Mouse (Mus musculus): ENCODE results near the gene Nprl3. TPM values are rescaled to one million over a fixed set of nuclear protein-coding genes. Genes with fewer than 3 reads are reported as not detected.

Gene Nprl3
- polyA plus RNA-seq, 1 experiment from 2014 or later: 28.0 TPM

DNA sequence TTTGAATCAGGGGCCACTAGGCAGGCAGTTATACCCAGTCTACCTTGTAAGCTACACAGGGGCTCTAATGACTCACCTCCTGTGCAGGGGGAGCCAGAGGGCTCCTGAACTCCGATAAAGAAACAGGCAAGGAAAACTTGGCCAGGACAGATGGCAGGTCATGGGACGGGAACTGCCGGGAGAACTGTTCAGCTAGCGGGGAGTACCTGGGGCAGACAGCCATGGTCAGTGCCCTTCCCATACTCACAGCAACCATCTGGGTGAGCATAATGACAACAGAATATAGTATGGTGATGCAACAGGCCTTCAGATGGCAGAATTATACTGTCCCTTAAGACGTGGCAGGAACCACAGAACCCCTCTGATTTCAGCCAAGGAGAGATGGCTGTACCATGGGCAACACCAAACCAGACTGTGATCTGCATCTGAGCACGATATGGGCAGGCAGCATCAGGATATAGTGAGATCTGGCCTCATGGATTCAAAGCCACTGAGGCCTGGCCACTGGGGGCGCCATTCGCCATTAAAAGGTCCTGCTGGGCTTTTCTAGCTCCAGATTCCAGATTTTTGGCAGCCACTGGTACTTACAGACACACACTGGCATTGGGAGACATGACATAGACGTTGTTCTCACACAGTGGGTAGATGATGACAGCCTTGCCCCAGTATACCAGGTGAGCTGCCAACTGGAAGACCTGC lies 30.6 kb downstream of the Nprl3 start:
- peaks cover 67% of the 10 kb centered on the region for H3K36me3 ChIP-seq (ENCODE audit: control insufficient read depth, insufficient read depth, low read length)
- ATAC-seq (replicated peaks; ENCODE audit: low FRiP score, low TSS enrichment, low read depth): no peak
- H3K4me2 ChIP-seq (ENCODE audit: low read length): no peak overlapping the region
- no peaks in the 10 kb centered on the region for H3K27me3 ChIP-seq (replicated peaks; ENCODE audit: control insufficient read depth, insufficient read depth, low read length)
- no peak overlapping the region for H3K27ac ChIP-seq (ENCODE audit: low read depth)
- H3K4me3 ChIP-seq (ENCODE audit: low read depth, low read length): no peak overlapping the region
- peak; percentile 78 for DNase-seq (ENCODE audit: low spot score)
- H3K4me1 ChIP-seq (replicated peaks; ENCODE audit: control insufficient read depth, insufficient read depth, low read length): peaks cover 19% of the 10 kb centered on the region
- H3K9ac ChIP-seq (ENCODE audit: low read length): no peak overlapping the region
- WGBS: 66% methylated on average over 9 of the region's 9 CpGs
- no peaks in the 10 kb centered on the region for H3K9me3 ChIP-seq (ENCODE audit: control insufficient read depth, low read length)

GRCm38 (mm10) chr11:32236132-32236531 lies 31.4 kb downstream of the Nprl3 start:
- no peak overlapping the region for H3K4me3 ChIP-seq (ENCODE audit: low read depth, low read length)
- no peak overlapping the region for H3K4me2 ChIP-seq (ENCODE audit: low read length)
- no peaks in the 10 kb centered on the region for H3K27me3 ChIP-seq (replicated peaks; ENCODE audit: control insufficient read depth, insufficient read depth, low read length)
- H3K27ac ChIP-seq (ENCODE audit: low read depth): no peak overlapping the region; the same call in 1 of the 2 replicates
- 69% methylated on average over 2 of the region's 2 CpGs for WGBS
- peaks cover 19% of the 10 kb centered on the region for H3K4me1 ChIP-seq (replicated peaks; ENCODE audit: control insufficient read depth, insufficient read depth, low read length)
- no peak for ATAC-seq (replicated peaks; ENCODE audit: low FRiP score, low TSS enrichment, low read depth)
- no peaks in the 10 kb centered on the region for H3K9me3 ChIP-seq (ENCODE audit: control insufficient read depth, low read length)
- DNase-seq (ENCODE audit: low spot score): no peak
- H3K9ac ChIP-seq (ENCODE audit: low read length): no peak overlapping the region
- H3K36me3 ChIP-seq (ENCODE audit: control insufficient read depth, insufficient read depth, low read length): peaks cover 70% of the 10 kb centered on the region

DNA sequence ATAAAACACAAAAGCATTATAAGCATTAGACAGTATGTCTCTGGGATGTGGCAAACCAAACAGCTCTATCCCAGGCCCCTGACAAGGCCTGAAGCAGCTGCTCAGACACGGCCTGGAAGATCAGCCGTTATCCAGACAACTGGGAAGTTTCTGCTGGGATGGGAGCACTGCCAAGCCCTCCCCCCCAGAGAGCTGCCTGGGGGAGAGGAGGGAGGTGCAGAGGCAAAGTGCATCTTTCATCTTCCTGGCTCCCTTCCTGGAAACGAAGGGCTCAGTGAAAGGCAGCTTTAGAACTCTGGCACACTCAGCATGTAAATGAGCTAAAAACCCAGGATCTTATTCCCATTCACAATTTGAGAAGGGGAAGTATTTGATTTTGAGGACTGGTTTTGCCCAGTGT lies 31.9 kb downstream of the Nprl3 start:
- 35% methylated on average over 3 of the region's 3 CpGs for WGBS
- H3K27ac ChIP-seq (ENCODE audit: low read depth): peak overlapping the region; percentile 57; the same call in 1 of the 2 replicates
- DNase-seq (ENCODE audit: low spot score): peak; percentile 71

DNA sequence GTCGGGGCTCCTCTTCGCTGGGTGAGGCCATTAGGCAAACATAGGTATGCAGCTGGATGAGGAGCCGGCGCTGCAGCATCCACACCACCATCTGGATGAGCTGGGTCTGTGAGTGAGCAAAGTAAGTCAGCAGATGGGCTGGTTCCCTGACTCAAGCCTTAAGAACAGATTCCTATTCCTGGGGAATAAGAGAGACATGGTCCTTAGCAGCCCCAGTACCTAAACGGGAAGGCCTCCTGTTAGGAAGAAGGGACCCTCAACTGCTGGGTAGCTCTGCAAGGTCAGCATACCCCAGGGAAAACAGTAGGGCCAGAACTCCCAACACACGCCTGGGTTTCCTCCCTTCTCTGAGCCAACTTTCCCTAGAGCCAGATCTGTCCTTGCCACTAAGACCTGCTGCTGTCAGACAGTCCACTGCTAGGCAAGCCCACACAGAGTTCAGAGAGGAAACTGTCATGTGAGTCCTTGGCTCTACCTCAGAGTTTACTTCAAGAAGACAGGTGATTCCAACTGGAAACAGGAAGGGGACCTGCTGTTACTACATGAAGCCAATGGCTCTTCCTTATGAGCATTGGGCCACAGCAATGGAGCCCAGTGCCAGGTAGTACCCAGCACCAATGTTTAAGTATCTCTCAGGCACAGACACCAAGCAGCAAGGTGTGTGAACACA lies 32.6 kb downstream of the Nprl3 start:
- Histone ChIP-seq H3K36me3 (ENCODE audit: control insufficient read depth, insufficient read depth, low read length) (peaks cover 72% of the 10 kb centered on the region), H3K9ac (ENCODE audit: low read length) (no peak overlapping the region)

More for the DNA sequence above, 31.9 kb downstream of the Nprl3 start:
- H3K27me3 ChIP-seq (replicated peaks; ENCODE audit: control insufficient read depth, insufficient read depth, low read length): no peaks in the 10 kb centered on the region
- no peak overlapping the region for H3K4me2 ChIP-seq (ENCODE audit: low read length)
- H3K36me3 ChIP-seq (ENCODE audit: control insufficient read depth, insufficient read depth, low read length): peaks cover 70% of the 10 kb centered on the region
- peaks cover 19% of the 10 kb centered on the region for H3K4me1 ChIP-seq (replicated peaks; ENCODE audit: control insufficient read depth, insufficient read depth, low read length)
- H3K9ac ChIP-seq (ENCODE audit: low read length): no peak overlapping the region
- no peak for ATAC-seq (replicated peaks; ENCODE audit: low FRiP score, low TSS enrichment, low read depth)
- no peaks in the 10 kb centered on the region for H3K9me3 ChIP-seq (ENCODE audit: control insufficient read depth, low read length)
- no peak overlapping the region for H3K4me3 ChIP-seq (ENCODE audit: low read depth, low read length)

DNA sequence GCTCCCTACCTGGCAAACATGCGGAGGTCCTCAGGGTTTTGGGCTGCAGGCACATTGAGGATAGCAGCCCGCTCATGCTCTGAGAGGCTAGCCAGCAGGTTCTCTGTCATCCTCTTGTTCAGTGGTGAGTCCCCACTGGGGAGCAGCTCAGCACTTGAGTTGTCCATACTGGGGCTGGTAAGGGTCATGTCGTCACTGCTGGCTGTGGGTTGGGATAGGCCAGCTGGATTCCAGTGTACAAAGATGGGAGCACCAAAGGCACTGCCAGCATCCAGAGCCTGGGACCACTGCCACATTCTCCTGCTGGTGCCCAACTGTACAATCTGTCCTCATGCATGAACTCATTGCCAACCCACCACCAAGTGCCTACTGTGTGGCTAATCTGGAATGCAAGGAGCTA lies 33.6 kb downstream of the Nprl3 start:
- Histone ChIP-seq H3K9ac (ENCODE audit: low read length) (no peak overlapping the region), H3K36me3 (ENCODE audit: control insufficient read depth, insufficient read depth, low read length) (peaks cover 71% of the 10 kb centered on the region), H3K4me3 (ENCODE audit: low read depth, low read length) (no peak overlapping the region), H3K27me3 (replicated peaks; ENCODE audit: control insufficient read depth, insufficient read depth, low read length) (no peaks in the 10 kb centered on the region), H3K27ac (ENCODE audit: low read depth) (no peak overlapping the region), H3K4me2 (ENCODE audit: low read length) (no peak overlapping the region), H3K4me1 (replicated peaks; ENCODE audit: control insufficient read depth, insufficient read depth, low read length) (peaks cover 19% of the 10 kb centered on the region), H3K9me3 (ENCODE audit: control insufficient read depth, low read length) (no peaks in the 10 kb centered on the region)
- no peak for ATAC-seq (replicated peaks; ENCODE audit: low FRiP score, low TSS enrichment, low read depth)
- DNase-seq (ENCODE audit: low spot score): no peak
- 90% methylated on average over 3 of the region's 3 CpGs for WGBS

More for the DNA sequence above, 32.6 kb downstream of the Nprl3 start:
- no peak overlapping the region for H3K4me2 ChIP-seq (ENCODE audit: low read length)
- no peak for DNase-seq (ENCODE audit: low spot score)
- peak overlapping the region; percentile 57; the same call in 1 of the 2 replicates for H3K27ac ChIP-seq (ENCODE audit: low read depth)
- peaks cover 19% of the 10 kb centered on the region for H3K4me1 ChIP-seq (replicated peaks; ENCODE audit: control insufficient read depth, insufficient read depth, low read length)
- ATAC-seq (replicated peaks; ENCODE audit: low FRiP score, low TSS enrichment, low read depth): no peak
- 85% methylated on average over 6 of the region's 6 CpGs for WGBS
- no peaks in the 10 kb centered on the region for H3K27me3 ChIP-seq (replicated peaks; ENCODE audit: control insufficient read depth, insufficient read depth, low read length)
- H3K9me3 ChIP-seq (ENCODE audit: control insufficient read depth, low read length): no peaks in the 10 kb centered on the region
- H3K4me3 ChIP-seq (ENCODE audit: low read depth, low read length): no peak overlapping the region

GRCm38 (mm10) chr11:32232848-32233247 lies 34.7 kb downstream of the Nprl3 start:
- no peak overlapping the region for H3K27ac ChIP-seq (ENCODE audit: low read depth)
- H3K27me3 ChIP-seq (replicated peaks; ENCODE audit: control insufficient read depth, insufficient read depth, low read length): no peaks in the 10 kb centered on the region
- H3K9ac ChIP-seq (ENCODE audit: low read length): no peak overlapping the region
- no peaks in the 10 kb centered on the region for H3K9me3 ChIP-seq (ENCODE audit: control insufficient read depth, low read length)
- no peak overlapping the region for H3K4me2 ChIP-seq (ENCODE audit: low read length)
- DNase-seq (ENCODE audit: low spot score) (no peak), ATAC-seq (replicated peaks; ENCODE audit: low FRiP score, low TSS enrichment, low read depth) (no peak; the same call in 1 of the 2 replicates)
- peaks cover 76% of the 10 kb centered on the region for H3K36me3 ChIP-seq (ENCODE audit: control insufficient read depth, insufficient read depth, low read length)
- WGBS: 72% methylated on average over 10 of the region's 10 CpGs
- no peak overlapping the region for H3K4me3 ChIP-seq (ENCODE audit: low read depth, low read length)
- H3K4me1 ChIP-seq (replicated peaks; ENCODE audit: control insufficient read depth, insufficient read depth, low read length): peaks cover 19% of the 10 kb centered on the region

DNA sequence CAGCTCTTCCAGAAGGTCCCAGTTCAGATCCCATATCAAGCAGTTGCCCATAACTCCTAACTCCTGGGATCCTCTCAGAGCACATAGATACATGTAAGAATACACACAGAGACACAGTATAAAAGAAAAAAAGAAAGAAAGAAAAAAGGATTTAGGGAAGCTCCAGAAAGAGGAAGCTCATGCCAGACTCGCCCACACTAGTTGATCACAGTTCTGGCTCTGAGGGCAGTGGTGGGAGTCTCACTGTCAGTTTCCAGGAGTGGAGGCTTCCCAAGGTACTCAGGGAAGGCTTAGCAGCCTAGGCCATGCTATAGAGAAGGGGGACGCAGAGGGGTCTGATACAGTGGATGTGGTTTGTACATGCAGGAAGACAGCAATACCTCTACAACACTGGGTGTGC lies 36.4 kb downstream of the Nprl3 start:
- Histone ChIP-seq H3K9me3 (ENCODE audit: control insufficient read depth, low read length) (no peaks in the 10 kb centered on the region), H3K4me2 (ENCODE audit: low read length) (no peak overlapping the region), H3K4me3 (ENCODE audit: low read depth, low read length) (no peak overlapping the region), H3K4me1 (replicated peaks; ENCODE audit: control insufficient read depth, insufficient read depth, low read length) (peaks cover 18% of the 10 kb centered on the region), H3K27me3 (replicated peaks; ENCODE audit: control insufficient read depth, insufficient read depth, low read length) (no peaks in the 10 kb centered on the region), H3K9ac (ENCODE audit: low read length) (no peak overlapping the region), H3K27ac (ENCODE audit: low read depth) (no peak overlapping the region), H3K36me3 (ENCODE audit: control insufficient read depth, insufficient read depth, low read length) (peaks cover 72% of the 10 kb centered on the region)
- 95% methylated on average over 2 of the region's 2 CpGs for WGBS
- DNase-seq (ENCODE audit: low spot score) (no peak), ATAC-seq (replicated peaks; ENCODE audit: low FRiP score, low TSS enrichment, low read depth) (no peak)

- Histone ChIP-seq H3K4me3 (ENCODE audit: low read depth, low read length) (no peak overlapping the region), H3K27ac (ENCODE audit: low read depth) (no peak overlapping the region), H3K4me2 (ENCODE audit: low read length) (no peak overlapping the region), H3K9me3 (ENCODE audit: control insufficient read depth, low read length) (no peaks in the 10 kb centered on the region), H3K4me1 (replicated peaks; ENCODE audit: control insufficient read depth, insufficient read depth, low read length) (peaks cover 20% of the 10 kb centered on the region), H3K27me3 (replicated peaks; ENCODE audit: control insufficient read depth, insufficient read depth, low read length) (no peaks in the 10 kb centered on the region), H3K9ac (ENCODE audit: low read length) (no peak overlapping the region), H3K36me3 (ENCODE audit: control insufficient read depth, insufficient read depth, low read length) (peaks cover 70% of the 10 kb centered on the region)
- WGBS: 83% methylated on average over 4 of the region's 4 CpGs
- no peak for ATAC-seq (replicated peaks; ENCODE audit: low FRiP score, low TSS enrichment, low read depth)
- no peak for DNase-seq (ENCODE audit: low spot score)
Observed at GRCm38 (mm10) chr11:32230220-32230619, 37.3 kb downstream of the Nprl3 start.
